Mouse (Mus musculus): ENCODE results near the gene Muc3.

- TF ChIP-seq CTCF (IDR thresholded peaks at IDR 0.05; ENCODE audit: low read depth): no peak
- no peak for TF ChIP-seq EP300 (IDR thresholded peaks at IDR 0.05; ENCODE audit: low read depth)
Measured at GRCm38 (mm10) chr5:137121280-137121679, 27.8 kb downstream of the Muc3 start.
